Mouse (Mus musculus) kidney, postnatal 36 days (tissue): Measurements from ENCODE around the gene Me3.

Experiments
- DNase-seq, 2 experiments: peaks; one replicate each; pipeline ENCODE4 v3.0.0; 2021 to 2022; ENCODE audit warnings: mixed read lengths in 2 of 2

Gene Me3

DNA sequence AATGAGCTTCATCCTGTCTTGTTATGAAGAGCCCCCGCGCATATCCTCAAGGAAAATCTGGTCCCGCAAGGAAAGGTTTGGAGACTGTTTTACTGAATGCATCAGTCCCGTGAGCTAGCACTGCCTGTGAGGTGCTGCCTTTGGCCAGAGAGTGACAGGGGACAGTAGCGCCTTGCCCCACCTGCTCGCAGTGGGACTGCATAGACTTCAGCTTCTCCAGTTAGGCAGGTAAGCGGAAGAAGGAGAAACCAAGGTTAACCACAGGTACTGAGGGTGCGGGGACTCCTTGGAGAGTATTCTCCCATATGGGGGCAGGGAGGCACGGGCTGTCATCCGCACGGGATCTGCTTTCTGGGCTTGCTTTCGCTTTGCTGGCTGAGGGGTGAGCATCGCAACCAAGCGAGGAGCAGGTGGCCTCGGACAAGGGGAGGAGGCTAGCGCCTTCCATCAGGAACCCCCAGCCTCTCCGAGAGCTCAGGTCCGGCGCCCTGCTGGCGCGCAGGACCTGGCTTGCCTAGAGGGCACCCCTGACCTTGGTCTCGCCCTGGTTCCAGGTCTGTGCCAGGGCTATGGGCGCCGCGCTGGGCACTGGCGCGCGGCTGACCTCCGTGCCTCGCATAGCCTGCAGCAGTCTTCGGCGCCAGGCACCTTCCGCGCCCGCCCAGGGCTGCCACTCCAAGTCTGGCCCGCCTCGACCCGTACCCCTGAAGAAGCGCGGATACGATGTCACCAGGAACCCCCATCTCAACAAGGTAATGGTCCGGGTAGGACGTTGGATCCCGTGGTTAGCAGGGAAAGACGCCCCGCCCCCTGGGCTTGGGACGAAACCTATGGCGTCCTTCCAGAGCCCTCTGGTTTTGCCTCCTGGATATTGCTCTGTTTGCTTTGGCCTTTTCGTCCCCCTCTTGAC lies at the start of gene Me3:
Gene Me3 (plus strand): TSS at position 51 of the 910 bp plus-strand sequence.
- peak; percentile 82 to 87 for DNase-seq

- no peak for DNase-seq
Measured at GRCm38 (mm10) chr7:89590039-89590438, 42.2 kb upstream of the Me3 start.

DNA sequence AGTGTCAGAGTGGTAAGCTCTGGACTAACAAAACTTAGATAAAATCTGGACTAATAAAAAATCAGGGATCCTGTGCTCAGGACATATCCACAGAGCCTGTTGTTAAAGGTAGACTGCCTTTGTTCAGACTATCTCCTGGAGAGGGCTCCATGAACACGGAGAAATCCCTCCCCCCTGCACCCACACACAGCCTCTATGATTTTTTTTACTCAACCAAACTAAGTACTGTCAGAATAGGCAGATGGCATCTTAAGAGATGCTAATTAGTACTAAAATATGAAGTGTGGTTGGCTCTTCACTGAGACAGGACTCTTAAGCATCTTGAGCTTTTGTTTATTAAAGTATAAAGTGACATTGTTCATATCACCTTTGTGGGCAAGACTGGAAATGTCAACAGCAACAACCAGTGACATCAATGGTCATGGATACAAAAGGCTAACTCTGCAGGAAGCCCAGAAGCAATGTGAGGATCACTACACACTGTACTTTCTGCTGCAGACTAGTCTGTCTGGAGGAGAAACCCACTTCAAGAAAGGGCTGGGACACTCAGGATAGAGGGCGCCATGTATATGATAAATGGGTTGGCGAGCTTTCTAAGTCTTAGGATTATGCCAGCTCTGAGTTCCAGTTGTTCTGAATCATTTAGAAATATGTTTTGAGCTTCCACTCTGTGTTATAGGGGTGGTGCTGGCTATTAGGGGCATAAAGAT lies 41.5 kb upstream of the Me3 start:
- DNase-seq, result no peak

DNA sequence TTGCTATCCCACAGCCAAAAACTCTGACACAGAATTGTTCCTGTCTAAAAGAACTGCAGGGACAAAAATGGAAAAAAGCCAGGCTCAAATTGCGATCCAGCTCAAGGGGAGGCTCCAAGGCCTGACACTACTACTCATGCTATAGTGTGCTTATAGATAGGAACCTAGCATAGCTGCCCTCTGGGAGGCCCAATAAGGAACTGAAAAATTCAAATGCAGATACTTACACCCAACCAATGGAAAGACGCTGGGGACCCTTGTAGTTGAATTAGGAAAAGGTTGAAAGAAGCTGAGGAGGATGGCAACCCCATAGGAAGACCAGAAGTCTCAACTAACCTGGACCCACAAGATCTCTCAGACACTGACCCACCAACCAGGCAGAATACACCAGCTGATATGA lies 36.4 kb upstream of the Me3 start:
- DNase-seq, result no peak

DNA sequence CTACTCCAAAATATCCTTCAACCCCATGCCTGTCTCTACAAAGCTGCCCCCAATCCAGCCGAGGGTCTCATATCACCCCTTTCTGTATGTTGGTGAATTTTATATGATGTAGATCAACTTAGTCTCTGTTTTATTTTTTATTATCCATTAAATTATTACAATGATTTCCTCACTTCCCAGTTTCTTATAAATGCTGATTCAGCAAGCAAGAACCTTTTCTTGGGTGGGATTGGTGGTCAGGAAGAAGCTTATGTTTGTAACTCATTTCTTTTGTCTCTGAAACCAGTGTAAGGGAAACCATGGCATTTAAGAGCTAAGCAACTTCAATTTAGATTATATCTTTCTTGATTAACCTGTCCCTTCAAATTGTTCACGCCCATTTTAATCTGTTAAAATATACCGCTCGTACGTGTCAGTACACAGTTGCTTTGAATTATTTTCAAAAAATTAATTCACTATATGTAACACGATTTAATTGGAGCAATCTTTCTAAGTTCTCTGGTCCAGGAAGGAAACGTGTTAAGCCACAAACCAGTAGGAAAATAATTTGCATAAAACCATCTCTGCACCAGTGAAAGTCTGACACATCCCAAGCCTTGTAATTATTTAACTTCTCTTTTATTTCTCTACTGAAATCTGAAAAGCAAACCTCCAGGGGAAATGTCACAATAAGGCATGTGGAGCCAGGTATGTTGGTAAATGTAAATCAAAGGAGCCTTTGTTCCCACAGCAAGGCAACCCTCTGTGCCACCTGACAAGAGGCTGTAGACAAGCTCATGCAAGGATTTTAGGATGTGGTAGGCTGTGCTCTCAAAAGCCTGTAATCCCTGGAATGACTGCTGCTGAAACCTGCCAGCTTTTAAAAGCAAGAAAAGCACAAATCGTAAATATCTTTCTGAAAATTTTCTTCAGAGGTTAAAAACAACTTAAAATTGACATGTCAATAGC lies 26.3 kb upstream of the Me3 start:
- DNase-seq, result no peak

GRCm38 (mm10) chr7:89607329-89607728 lies 24.9 kb upstream of the Me3 start:
- DNase-seq, result no peak

DNA sequence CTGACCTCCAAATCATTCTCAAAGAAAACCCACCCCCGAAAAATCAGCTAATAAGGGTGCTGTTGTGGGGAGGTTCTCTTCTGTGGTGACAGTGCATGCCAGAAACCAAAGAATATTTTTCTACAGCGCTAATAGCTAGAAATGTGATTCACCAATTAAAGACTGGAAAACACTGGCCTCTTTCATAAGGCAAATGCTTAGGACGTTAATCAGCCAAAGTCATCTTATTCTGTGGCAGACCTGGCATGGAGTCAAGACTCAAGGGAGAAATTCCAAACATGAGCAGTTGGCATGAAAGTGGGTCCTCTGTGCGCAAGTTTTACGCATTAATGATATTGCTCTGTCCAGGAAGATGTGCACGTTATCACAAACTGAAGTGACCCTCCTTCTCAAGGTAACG lies 21.0 kb upstream of the Me3 start:
- no peak for DNase-seq

DNA sequence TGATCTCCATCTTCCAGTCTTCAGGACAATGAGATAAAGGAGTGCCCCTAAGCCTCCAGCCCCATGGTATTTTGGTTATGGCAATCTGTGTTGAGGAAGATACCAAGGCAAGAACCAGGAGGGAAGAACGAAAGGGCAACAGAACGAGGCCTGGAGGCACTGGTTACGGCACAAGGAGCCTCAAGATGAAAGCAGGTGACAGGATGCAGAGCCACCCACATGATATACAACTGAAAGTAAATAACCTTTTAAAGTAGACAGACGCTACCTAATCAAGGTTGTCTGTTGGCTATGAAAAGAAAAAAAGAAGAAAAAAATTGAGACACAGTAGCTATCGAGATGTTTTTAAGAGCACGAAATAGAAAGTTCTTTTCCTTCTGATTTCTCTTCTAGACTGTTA lies 16.0 kb upstream of the Me3 start:
- no peak for DNase-seq

GRCm38 (mm10) chr7:89623331-89623730 lies 8.9 kb upstream of the Me3 start:
- DNase-seq, result peak in 1 of 2 experiments; percentile 12

DNA sequence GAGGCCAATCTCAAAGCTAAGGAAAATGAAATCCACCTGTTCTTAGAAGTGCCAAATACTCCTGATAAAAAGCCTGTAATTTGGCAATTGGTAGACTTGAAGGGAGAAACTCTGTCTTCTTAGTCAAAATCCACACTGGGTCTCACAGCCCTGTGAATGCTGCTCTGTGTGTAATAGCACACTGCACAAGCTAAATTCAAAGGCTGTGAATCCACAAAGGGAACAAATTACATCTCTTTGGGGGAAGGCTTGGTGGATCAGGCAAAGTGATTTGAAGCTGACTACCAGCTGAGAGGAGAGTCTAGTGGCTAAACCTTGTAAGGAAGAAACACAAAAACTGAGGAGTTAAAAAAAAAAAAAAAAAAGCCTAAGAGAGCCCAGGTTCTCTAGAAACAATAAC lies 4.8 kb upstream of the Me3 start:
- no peak for DNase-seq

DNA sequence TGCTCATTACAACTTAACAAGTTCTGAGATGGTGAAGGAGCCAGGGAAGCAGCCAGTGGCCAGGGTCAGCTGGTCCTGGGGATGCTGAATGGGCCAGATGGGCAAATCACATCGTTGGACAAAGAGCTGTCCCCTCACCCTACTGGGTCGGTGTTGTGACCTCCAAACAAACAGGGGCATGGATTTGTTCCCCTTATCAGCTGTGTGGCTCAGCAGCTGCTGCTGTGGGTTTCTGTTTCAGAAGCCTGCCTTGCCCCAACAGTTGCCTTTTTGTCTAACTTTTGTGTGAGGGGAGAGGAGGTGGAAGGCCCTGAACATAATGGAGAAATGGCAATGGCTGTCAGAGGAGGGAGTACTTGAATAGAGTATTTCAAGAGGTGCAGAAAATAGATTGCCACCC lies 4.2 kb upstream of the Me3 start:
- DNase-seq, result no peak

GRCm38 (mm10) chr7:89629006-89629405 lies 3.2 kb upstream of the Me3 start:
- no peak for DNase-seq

GRCm38 (mm10) chr7:89629914-89630313 lies 2.3 kb upstream of the Me3 start:
- no peak for DNase-seq

- DNase-seq, result no peak
Measured at GRCm38 (mm10) chr7:89630796-89631195, 1.4 kb upstream of the Me3 start.

DNA sequence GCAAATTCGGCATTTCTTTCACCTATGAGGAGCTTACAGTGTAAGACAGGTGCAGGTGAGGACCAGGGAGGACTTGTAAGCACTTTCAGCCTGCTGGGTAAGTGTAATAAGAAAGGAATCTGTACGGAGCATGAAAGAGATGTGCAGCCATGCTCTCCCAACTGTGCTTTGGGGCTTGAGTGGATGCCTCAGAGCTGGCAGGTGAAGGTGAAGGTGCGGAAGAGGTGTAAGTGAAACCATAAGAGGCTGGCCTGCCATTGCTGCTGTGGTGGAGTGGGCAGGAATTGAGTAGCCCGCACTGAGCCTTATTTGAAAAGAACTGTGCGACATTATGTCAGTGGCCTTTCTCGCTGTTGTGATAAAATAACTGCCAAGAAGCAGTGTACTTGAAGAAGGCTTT lies 8.3 kb downstream of the Me3 start:
- no peak for DNase-seq

GRCm38 (mm10) chr7:89640944-89641661 lies 8.9 kb downstream of the Me3 start:
- DNase-seq, result no peak

- no peak for DNase-seq
Measured at GRCm38 (mm10) chr7:89645015-89645414, 12.8 kb downstream of the Me3 start.

DNA sequence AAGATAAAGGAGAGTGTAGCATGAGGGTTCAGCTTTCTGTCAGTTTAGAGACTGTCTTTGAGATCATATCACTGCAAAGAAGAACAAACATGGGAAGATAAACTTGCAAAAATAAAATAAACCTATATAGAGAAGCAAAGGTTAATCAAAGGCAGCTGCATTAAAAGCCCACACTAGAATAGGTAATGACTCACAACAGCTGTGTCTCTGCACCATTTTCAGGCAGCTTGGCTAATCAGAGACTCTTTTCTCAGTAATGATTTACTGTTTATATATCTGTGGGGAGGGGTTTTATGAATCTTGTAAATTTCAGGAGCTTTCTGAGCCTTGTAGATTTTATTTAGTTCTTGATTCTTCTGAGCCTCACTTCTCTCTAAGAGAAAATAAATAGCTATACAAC lies 15.7 kb downstream of the Me3 start:
- DNase-seq, result no peak

GRCm38 (mm10) chr7:89657183-89657582 lies 25.0 kb downstream of the Me3 start:
- no peak for DNase-seq

- no peak for DNase-seq
Measured at GRCm38 (mm10) chr7:89657692-89658212, 25.6 kb downstream of the Me3 start.

DNA sequence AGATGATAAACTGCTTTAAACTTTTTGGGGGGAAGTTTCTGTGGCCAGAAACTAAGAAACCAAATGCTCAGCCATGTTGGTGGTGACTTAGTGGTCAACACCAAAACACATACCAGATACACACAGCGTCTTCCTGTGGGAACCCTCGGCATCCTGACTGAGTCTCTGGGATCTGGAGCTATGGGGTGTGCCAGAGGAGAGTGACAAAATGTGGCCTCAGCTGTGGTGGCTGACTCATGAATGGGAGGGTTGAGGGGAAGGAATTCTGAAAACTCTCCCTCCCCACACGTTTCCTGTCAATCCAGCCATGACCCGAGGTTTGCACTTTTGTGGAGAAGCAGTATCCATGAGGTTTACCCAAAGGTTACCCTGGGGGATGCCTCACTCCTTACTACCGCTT lies 32.0 kb downstream of the Me3 start:
- DNase-seq, result no peak

DNA sequence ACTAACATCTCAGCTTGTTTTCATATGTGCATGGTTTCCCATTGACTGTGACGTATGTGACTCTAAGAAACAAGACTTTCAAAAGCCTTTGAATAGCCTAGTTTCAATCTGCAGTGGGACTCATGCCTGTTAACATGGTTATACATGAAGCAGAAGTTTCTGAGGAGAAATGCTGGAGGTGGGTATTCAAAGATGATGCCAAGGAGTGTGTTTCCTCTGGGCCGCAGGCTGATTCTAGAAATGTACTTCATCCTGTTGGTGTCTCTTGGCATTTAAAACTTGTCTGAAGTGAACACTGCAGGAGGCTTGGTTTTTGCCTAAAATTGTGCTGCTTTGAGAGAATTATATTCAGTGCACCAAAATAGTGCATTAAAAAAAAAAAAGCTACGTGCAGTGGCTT lies 34.2 kb downstream of the Me3 start:
- DNase-seq, result no peak
